Mouse (Mus musculus) hindbrain, embryonic 15.5 days (tissue): ENCODE results near the gene Tiam1. TPM values are rescaled to one million over a fixed set of nuclear protein-coding genes. Genes with fewer than 3 reads are reported as not detected.
A peak's percentile ranks its signal among the peaks of the same experiment; 100 is the strongest.

Source experiments
- ATAC-seq: fragments of 200-750 bp; cut with Nextera tagmentation; 2 replicates; pipeline ENCODE4 v1.8.0; 2017; ENCODE audit warnings: low read depth, moderate number of reproducible peaks, moderate TSS enrichment; ENCODE audit not compliant: low FRiP score
- H3K27ac ChIP-seq: fragments of 300-500 bp; sonication (generic); replicated peaks from 2 replicates; pipeline ENCODE4 v1.5.1; 2015; ENCODE audit warnings: mild to moderate bottlenecking, inconsistent platforms
- H3K27me3 ChIP-seq: fragments of 300-500 bp; sonication (generic); 2 replicates; pipeline ENCODE4 v1.6.1; 2015; ENCODE audit warnings: control low read depth, inconsistent platforms
- H3K36me3 ChIP-seq: fragments of 300-500 bp; sonication (generic); 2 replicates; pipeline ENCODE4 v1.6.1; 2015; ENCODE audit warnings: control low read depth, inconsistent platforms
- H3K4me1 ChIP-seq: fragments of 300-500 bp; sonication (generic); replicated peaks from 2 replicates; pipeline ENCODE4 v1.6.1; 2015; ENCODE audit warnings: control low read depth, inconsistent platforms
- H3K4me2 ChIP-seq: fragments of 300-500 bp; sonication (generic); 2 replicates; pipeline ENCODE4 v1.6.1; 2015; ENCODE audit warnings: moderate library complexity, mild to moderate bottlenecking, inconsistent platforms
- H3K4me3 ChIP-seq: fragments of 300-500 bp; sonication (generic); 2 replicates; pipeline ENCODE4 v1.5.1; 2015; ENCODE audit warnings: mild to moderate bottlenecking, inconsistent platforms
- H3K9ac ChIP-seq: fragments of 300-500 bp; sonication (generic); 2 replicates; pipeline ENCODE4 v1.6.1; 2015; ENCODE audit warnings: inconsistent platforms
- H3K9me3 ChIP-seq: fragments of 300-500 bp; sonication (generic); 2 replicates; pipeline ENCODE4 v1.6.1; 2016; ENCODE audit warnings: control low read depth, inconsistent platforms
- WGBS: fragments of 180-500 bp; shearing (Covaris S2); methylation state at CpG from one replicate; pipeline ENCODE4 v1.1.7; 2015; 5-methylcytosine and 5-hydroxymethylcytosine counted together
- polyA plus RNA-seq: library from polyadenylated mRNA; unstranded; fragments of >200 nt; fragmentation: Nextera tagmentation; extraction: Ambion mirVana; gene quantifications from 2 replicates; pipeline ENCODE4 v1.2.1, GENCODE M21; 2015

Gene Tiam1
- polyA plus RNA-seq, 1 experiment from 2014 or later = 23.8 TPM

- Histone ChIP-seq H3K9ac (no peak overlapping the region), H3K36me3 (no peaks in the 10 kb centered on the region), H3K4me1 (peaks cover 4% of the 10 kb centered on the region; the same call in 1 of the 2 replicates), H3K4me3 (no peak overlapping the region), H3K9me3 (no peaks in the 10 kb centered on the region), H3K27ac (no peak overlapping the region), H3K4me2 (no peak overlapping the region), H3K27me3 (no peaks in the 10 kb centered on the region)
- WGBS = 97% methylated on average over 1 of the region's 1 CpGs
- no peak for ATAC-seq
Measured at GRCm38 (mm10) chr16:90170676-90171075, 27.1 kb upstream of the Tiam1 start.

GRCm38 (mm10) chr16:90169863-90170630, 26.5 kb upstream of the Tiam1 start:
- no peak for ATAC-seq
- H3K9me3 ChIP-seq = no peaks in the 10 kb centered on the region
- H3K4me2 ChIP-seq = no peak overlapping the region

GRCm38 (mm10) chr16:90167646-90168045, 24.1 kb upstream of the Tiam1 start:
- Histone ChIP-seq H3K4me2 (no peak overlapping the region), H3K9ac (no peak overlapping the region), H3K27me3 (no peaks in the 10 kb centered on the region), H3K4me3 (no peak overlapping the region), H3K4me1 (peaks cover 4% of the 10 kb centered on the region; the same call in 1 of the 2 replicates), H3K36me3 (no peaks in the 10 kb centered on the region), H3K27ac (no peak overlapping the region), H3K9me3 (no peaks in the 10 kb centered on the region)
- ATAC-seq = 0 out of 2 replicates have a peak, but pooled peaks have one; percentile 53
- WGBS = 29% methylated on average over 10 of the region's 10 CpGs

More at GRCm38 (mm10) chr16:90169863-90170630, 26.5 kb upstream of the Tiam1 start:
- H3K4me3 ChIP-seq = no peak overlapping the region
- no peaks in the 10 kb centered on the region for H3K27me3 ChIP-seq
- H3K36me3 ChIP-seq = no peaks in the 10 kb centered on the region
- no peak overlapping the region for H3K27ac ChIP-seq
- WGBS = 66% methylated on average over 13 of the region's 13 CpGs
- peaks cover 4% of the 10 kb centered on the region; the same call in 1 of the 2 replicates for H3K4me1 ChIP-seq
- H3K9ac ChIP-seq = no peak overlapping the region

GRCm38 (mm10) chr16:90165435-90165834, 21.9 kb upstream of the Tiam1 start:
- no peak for ATAC-seq
- H3K9ac ChIP-seq = no peak overlapping the region
- no peaks in the 10 kb centered on the region for H3K27me3 ChIP-seq
- H3K36me3 ChIP-seq = no peaks in the 10 kb centered on the region
- WGBS = 44% methylated on average over 2 of the region's 2 CpGs
- no peaks in the 10 kb centered on the region for H3K4me1 ChIP-seq
- H3K9me3 ChIP-seq = no peaks in the 10 kb centered on the region
- H3K27ac ChIP-seq = no peak overlapping the region
- no peak overlapping the region for H3K4me3 ChIP-seq
- H3K4me2 ChIP-seq = no peak overlapping the region

- no peaks in the 10 kb centered on the region for H3K27me3 ChIP-seq
- 95% methylated on average over 11 of the region's 11 CpGs for WGBS
- no peak for ATAC-seq
- no peak overlapping the region for H3K4me2 ChIP-seq
- H3K4me1 ChIP-seq = no peaks in the 10 kb centered on the region
- no peak overlapping the region for H3K4me3 ChIP-seq
- H3K27ac ChIP-seq = no peak overlapping the region
- H3K36me3 ChIP-seq = no peaks in the 10 kb centered on the region
- no peaks in the 10 kb centered on the region for H3K9me3 ChIP-seq
- H3K9ac ChIP-seq = no peak overlapping the region
Measured at GRCm38 (mm10) chr16:90164942-90165341, 21.4 kb upstream of the Tiam1 start.

- 59% methylated on average over 7 of the region's 7 CpGs for WGBS
- Histone ChIP-seq H3K27me3 (no peaks in the 10 kb centered on the region), H3K36me3 (no peaks in the 10 kb centered on the region), H3K4me2 (no peak overlapping the region), H3K4me1 (peaks cover 6% of the 10 kb centered on the region; the same call in 1 of the 2 replicates), H3K9me3 (no peaks in the 10 kb centered on the region), H3K9ac (no peak overlapping the region), H3K4me3 (no peak overlapping the region), H3K27ac (no peak overlapping the region)
- ATAC-seq = no peak
Measured at GRCm38 (mm10) chr16:90155080-90155479, 11.5 kb upstream of the Tiam1 start.

- no peaks in the 10 kb centered on the region for H3K27me3 ChIP-seq
- WGBS = 88% methylated on average over 6 of the region's 6 CpGs
- no peaks in the 10 kb centered on the region for H3K9me3 ChIP-seq
- ATAC-seq = no peak
- H3K4me2 ChIP-seq = no peak overlapping the region
- H3K27ac ChIP-seq = no peak overlapping the region
- peaks cover 7% of the 10 kb centered on the region; the same call in 1 of the 2 replicates for H3K4me1 ChIP-seq
- H3K36me3 ChIP-seq = no peaks in the 10 kb centered on the region
- H3K9ac ChIP-seq = no peak overlapping the region
- H3K4me3 ChIP-seq = no peak overlapping the region
Measured at GRCm38 (mm10) chr16:90150820-90151219, 7.3 kb upstream of the Tiam1 start.

- no peak overlapping the region for H3K27ac ChIP-seq
- no peak overlapping the region for H3K4me2 ChIP-seq
- H3K27me3 ChIP-seq = no peaks in the 10 kb centered on the region
- no peaks in the 10 kb centered on the region for H3K9me3 ChIP-seq
- 61% methylated on average over 7 of the region's 7 CpGs for WGBS
- H3K9ac ChIP-seq = no peak overlapping the region
- peak; percentile 23; the same call in 1 of the 2 replicates for ATAC-seq
- H3K4me1 ChIP-seq = peaks cover 7% of the 10 kb centered on the region; the same call in 1 of the 2 replicates
- H3K36me3 ChIP-seq = no peaks in the 10 kb centered on the region
- no peak overlapping the region for H3K4me3 ChIP-seq
Measured at GRCm38 (mm10) chr16:90150126-90150525, 6.6 kb upstream of the Tiam1 start.

GRCm38 (mm10) chr16:90149335-90149734, 5.8 kb upstream of the Tiam1 start:
- Histone ChIP-seq H3K27ac (no peak overlapping the region), H3K36me3 (no peaks in the 10 kb centered on the region), H3K27me3 (no peaks in the 10 kb centered on the region), H3K4me3 (no peak overlapping the region), H3K4me1 (peaks cover 10% of the 10 kb centered on the region), H3K4me2 (no peak overlapping the region), H3K9ac (no peak overlapping the region), H3K9me3 (no peaks in the 10 kb centered on the region)
- WGBS = 86% methylated on average over 9 of the region's 9 CpGs
- ATAC-seq = no peak

- H3K9me3 ChIP-seq = no peaks in the 10 kb centered on the region
- H3K27me3 ChIP-seq = no peaks in the 10 kb centered on the region
- no peak overlapping the region for H3K4me2 ChIP-seq
- H3K27ac ChIP-seq = no peak overlapping the region
- no peak for ATAC-seq
- no peaks in the 10 kb centered on the region for H3K36me3 ChIP-seq
- WGBS = 86% methylated on average over 1 of the region's 1 CpGs
- H3K4me1 ChIP-seq = peaks cover 28% of the 10 kb centered on the region
- H3K9ac ChIP-seq = no peak overlapping the region
- no peak overlapping the region for H3K4me3 ChIP-seq
Measured at GRCm38 (mm10) chr16:90145244-90145643, 1.7 kb upstream of the Tiam1 start.

GRCm38 (mm10) chr16:90144541-90144940, 972 bp upstream of the Tiam1 start:
- H3K9me3 ChIP-seq = no peaks in the 10 kb centered on the region
- H3K9ac ChIP-seq = peak overlapping the region; percentile 66
- peak overlapping the region; percentile 62 for H3K4me3 ChIP-seq
- no peaks in the 10 kb centered on the region for H3K36me3 ChIP-seq
- 9% methylated on average over 13 of the region's 13 CpGs for WGBS
- peaks cover 33% of the 10 kb centered on the region for H3K4me1 ChIP-seq
- peak overlapping the region; percentile 69 for H3K4me2 ChIP-seq
- no peaks in the 10 kb centered on the region for H3K27me3 ChIP-seq
- no peak for ATAC-seq
- peak overlapping the region; percentile 88 for H3K27ac ChIP-seq

- peak overlapping the region; percentile 88 for H3K27ac ChIP-seq
- no peaks in the 10 kb centered on the region for H3K27me3 ChIP-seq
- H3K36me3 ChIP-seq = no peaks in the 10 kb centered on the region
- ATAC-seq = peak; percentile 61
- WGBS = under 1% methylated on average over 21 of the region's 21 CpGs
- H3K9ac ChIP-seq = peak overlapping the region; percentile 76
- H3K4me1 ChIP-seq = peaks cover 36% of the 10 kb centered on the region
- H3K4me2 ChIP-seq = peak overlapping the region; percentile 69
- H3K9me3 ChIP-seq = no peaks in the 10 kb centered on the region
- peak overlapping the region; percentile 62 for H3K4me3 ChIP-seq
Measured at GRCm38 (mm10) chr16:90143416-90143759, 181 bp downstream of the Tiam1 start.
